Mouse (Mus musculus): ENCODE measurements around the gene Mrgprh.

- TF ChIP-seq CTCF (IDR thresholded peaks at IDR 0.05; ENCODE audit: low read depth, low read length), result no peak
- TF ChIP-seq POLR2A (IDR thresholded peaks at IDR 0.05; ENCODE audit: borderline replicate concordance, low read depth, low read length), result no peak
Measured at GRCm38 (mm10) chr17:12854386-12854785, 21.4 kb upstream of the Mrgprh start.

All from bone marrow macrophage, adult 2 months (primary cell).